Mouse (Mus musculus) erythroblast, embryonic 14.5 days (primary cell): ENCODE results near the gene Adgrl3. TPM values are rescaled to one million over a fixed set of nuclear protein-coding genes. Genes with fewer than 3 reads are reported as not detected.

ENCODE experiments used
- H3K27me3 ChIP-seq: 2 replicates; pipeline ENCODE4 v1.6.1; 2012; ENCODE audit warnings: inconsistent platforms; ENCODE audit not compliant: control insufficient read depth
- H3K36me3 ChIP-seq: 2 replicates; pipeline ENCODE4 v1.6.1; 2012; ENCODE audit warnings: mild to moderate bottlenecking, inconsistent platforms; ENCODE audit not compliant: control insufficient read depth
- H3K4me1 ChIP-seq: 2 replicates; pipeline ENCODE4 v1.6.1; 2012; ENCODE audit warnings: inconsistent platforms; ENCODE audit not compliant: control insufficient read depth
- H3K4me3 ChIP-seq: replicated peaks from 2 replicates; pipeline ENCODE3; 2012; ENCODE audit warnings: moderate library complexity, mild to moderate bottlenecking, inconsistent platforms
- H3K9me3 ChIP-seq: 2 replicates; pipeline ENCODE4 v1.6.1; 2012; ENCODE audit warnings: low read length, inconsistent platforms, mixed read lengths; ENCODE audit not compliant: control insufficient read depth
- GATA1 ChIP-seq: IDR thresholded peaks from 2 replicates; pipeline ENCODE4 v1.6.1; 2012; ENCODE audit warnings: low read length, inconsistent platforms, mixed read lengths
- TAL1 ChIP-seq: IDR thresholded peaks from 3 replicates; pipeline ENCODE4 v1.6.1; 2012; ENCODE audit warnings: low read length, inconsistent platforms, mixed read lengths
- polyA plus RNA-seq: library from polyadenylated mRNA; stranded (reverse); fragments of >175 nt; gene quantifications from 2 replicates; pipeline ENCODE4 v1.2.3, GENCODE M21; 2012

Gene Adgrl3
- polyA plus RNA-seq, 1 experiment, result not detected

GRCm38 (mm10) chr5:81365250-81365649, 345.3 kb downstream of the Adgrl3 start:
- Histone ChIP-seq H3K9me3 (peaks cover 3% of the 10 kb centered on the region; the same call in 1 of the 2 replicates), H3K4me1 (no peaks in the 10 kb centered on the region), H3K4me3 (no peak overlapping the region), H3K27me3 (no peaks in the 10 kb centered on the region), H3K36me3 (no peaks in the 10 kb centered on the region)
- TF ChIP-seq GATA1 (no peak), TAL1 (no peak)

DNA sequence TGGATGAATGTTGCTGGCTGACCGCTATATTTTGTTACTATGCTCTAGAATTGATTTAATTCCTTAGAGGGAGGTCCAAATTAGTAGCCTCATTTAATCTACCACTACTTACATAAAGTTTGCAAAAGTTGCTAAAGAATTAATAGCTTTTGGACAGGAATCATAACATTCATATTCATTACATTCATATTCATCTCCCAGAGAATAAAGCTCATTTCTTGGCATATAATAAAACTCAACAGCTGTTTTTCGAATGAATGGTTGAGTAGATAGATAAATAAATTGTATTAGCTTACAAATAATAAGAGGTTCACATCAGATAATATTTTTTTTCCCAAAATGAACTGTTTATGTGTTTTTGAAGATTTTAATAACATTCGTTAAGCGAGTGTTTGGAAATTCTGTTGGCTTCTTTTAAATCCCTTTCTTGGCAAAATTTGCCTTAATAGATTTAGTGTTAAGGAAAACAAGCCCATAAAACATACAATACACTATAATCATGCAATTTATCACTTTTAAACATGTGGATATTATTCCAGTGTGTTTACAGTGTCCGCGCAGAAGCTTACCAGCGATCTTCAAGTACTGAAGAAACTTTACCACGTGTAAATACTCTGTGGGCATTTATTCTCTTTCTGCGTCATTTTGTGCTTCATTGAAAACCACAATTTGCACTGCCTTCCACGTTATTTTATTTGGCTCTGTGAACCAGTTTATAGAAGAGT, 350.4 kb downstream of the Adgrl3 start:
- no peaks in the 10 kb centered on the region for H3K36me3 ChIP-seq
- no peaks in the 10 kb centered on the region for H3K9me3 ChIP-seq
- no peaks in the 10 kb centered on the region for H3K4me1 ChIP-seq
- H3K27me3 ChIP-seq, result no peaks in the 10 kb centered on the region
- TF ChIP-seq TAL1 (no peak), GATA1 (no peak)
- H3K4me3 ChIP-seq, result no peak overlapping the region

DNA sequence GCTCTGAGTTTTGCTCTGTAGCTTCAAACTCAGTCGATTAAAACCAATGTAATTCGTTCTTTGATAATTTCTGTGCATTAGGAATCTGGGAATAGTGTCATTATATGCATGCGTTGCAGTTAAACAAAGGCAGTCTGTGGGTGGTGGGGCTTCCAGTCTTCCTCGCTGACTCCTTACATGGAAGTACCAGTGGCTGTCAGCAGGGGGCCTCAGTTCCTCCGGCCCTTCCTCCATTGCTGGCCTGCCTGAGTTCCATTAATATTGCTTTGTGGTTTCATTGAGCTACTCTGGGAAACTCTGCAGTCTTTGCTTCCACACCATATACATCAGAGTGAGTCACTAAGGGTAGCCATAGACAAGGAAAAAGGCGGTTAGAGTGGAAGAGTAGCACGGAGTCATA, 356.1 kb downstream of the Adgrl3 start:
- H3K4me1 ChIP-seq, result no peaks in the 10 kb centered on the region
- H3K36me3 ChIP-seq, result no peaks in the 10 kb centered on the region
- no peak overlapping the region for H3K4me3 ChIP-seq
- no peak for TF ChIP-seq GATA1
- TF ChIP-seq TAL1, result no peak
- H3K9me3 ChIP-seq, result no peaks in the 10 kb centered on the region; the same call in 1 of the 2 replicates
- no peaks in the 10 kb centered on the region for H3K27me3 ChIP-seq

GRCm38 (mm10) chr5:81405582-81406143, 385.7 kb downstream of the Adgrl3 start:
- Histone ChIP-seq H3K9me3 (no peaks in the 10 kb centered on the region; the same call in 1 of the 2 replicates), H3K27me3 (no peaks in the 10 kb centered on the region), H3K36me3 (no peaks in the 10 kb centered on the region), H3K4me1 (no peaks in the 10 kb centered on the region), H3K4me3 (no peak overlapping the region)
- TF ChIP-seq TAL1, result no peak

- Histone ChIP-seq H3K9me3 (no peaks in the 10 kb centered on the region), H3K4me3 (no peak overlapping the region), H3K36me3 (no peaks in the 10 kb centered on the region), H3K4me1 (no peaks in the 10 kb centered on the region), H3K27me3 (no peaks in the 10 kb centered on the region)
- TF ChIP-seq TAL1, result no peak
- no peak for TF ChIP-seq GATA1
These were observed 397.4 kb downstream of the Adgrl3 start for GRCm38 (mm10) chr5:81417326-81417725.

GRCm38 (mm10) chr5:81427393-81427792, 407.5 kb downstream of the Adgrl3 start:
- TF ChIP-seq GATA1 (no peak), TAL1 (no peak)
- peaks cover 4% of the 10 kb centered on the region for H3K9me3 ChIP-seq

DNA sequence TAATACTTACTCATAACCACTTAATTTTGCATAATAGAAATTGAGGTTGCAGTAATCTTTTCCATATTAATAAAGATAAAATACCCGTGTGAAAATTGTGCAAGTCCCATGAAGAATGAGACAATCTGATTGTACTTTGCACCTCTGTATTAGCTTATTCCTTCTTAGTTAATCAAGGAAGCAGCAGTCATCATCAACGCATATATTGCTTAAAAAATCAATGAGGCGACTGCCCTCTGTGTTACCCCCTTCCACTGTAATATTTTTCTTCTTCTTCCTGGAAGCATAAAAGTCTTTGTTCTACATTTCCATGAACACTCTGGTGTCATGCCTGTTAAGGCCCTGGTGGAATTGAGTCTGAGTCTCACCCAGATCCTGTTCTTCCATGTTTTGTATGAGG, 416.4 kb downstream of the Adgrl3 start:
- TF ChIP-seq GATA1, result no peak
- TF ChIP-seq TAL1, result no peak
- H3K9me3 ChIP-seq, result no peaks in the 10 kb centered on the region
- no peak overlapping the region for H3K4me3 ChIP-seq
- H3K4me1 ChIP-seq, result no peaks in the 10 kb centered on the region
- H3K36me3 ChIP-seq, result no peaks in the 10 kb centered on the region
- H3K27me3 ChIP-seq, result no peaks in the 10 kb centered on the region

More at GRCm38 (mm10) chr5:81427393-81427792, 407.5 kb downstream of the Adgrl3 start:
- Histone ChIP-seq H3K27me3 (no peaks in the 10 kb centered on the region), H3K4me3 (no peak overlapping the region), H3K4me1 (no peaks in the 10 kb centered on the region), H3K36me3 (no peaks in the 10 kb centered on the region)

DNA sequence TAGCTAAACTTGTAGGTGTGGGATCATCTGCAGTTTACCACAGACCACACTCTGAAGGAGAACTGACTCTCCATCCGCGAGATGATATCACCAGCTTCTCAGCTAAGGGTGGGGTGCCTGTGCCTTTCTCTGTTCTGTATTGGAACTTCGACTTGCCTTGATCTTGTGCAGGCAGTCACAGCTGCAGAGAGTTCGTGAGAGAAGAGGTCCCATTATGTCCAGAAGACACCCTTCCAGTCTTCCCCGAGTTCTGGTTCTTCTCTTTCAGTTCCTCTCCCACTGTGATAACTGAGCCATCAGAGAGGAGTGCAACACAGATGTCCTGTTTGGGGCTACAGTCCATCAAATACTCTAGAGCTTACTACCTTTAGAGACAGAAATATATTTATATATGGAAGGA, 422.2 kb downstream of the Adgrl3 start:
- no peaks in the 10 kb centered on the region for H3K9me3 ChIP-seq
- no peaks in the 10 kb centered on the region for H3K36me3 ChIP-seq
- H3K4me3 ChIP-seq, result no peak overlapping the region
- H3K27me3 ChIP-seq, result no peaks in the 10 kb centered on the region
- no peaks in the 10 kb centered on the region for H3K4me1 ChIP-seq
- TF ChIP-seq TAL1, result no peak
- TF ChIP-seq GATA1, result no peak

DNA sequence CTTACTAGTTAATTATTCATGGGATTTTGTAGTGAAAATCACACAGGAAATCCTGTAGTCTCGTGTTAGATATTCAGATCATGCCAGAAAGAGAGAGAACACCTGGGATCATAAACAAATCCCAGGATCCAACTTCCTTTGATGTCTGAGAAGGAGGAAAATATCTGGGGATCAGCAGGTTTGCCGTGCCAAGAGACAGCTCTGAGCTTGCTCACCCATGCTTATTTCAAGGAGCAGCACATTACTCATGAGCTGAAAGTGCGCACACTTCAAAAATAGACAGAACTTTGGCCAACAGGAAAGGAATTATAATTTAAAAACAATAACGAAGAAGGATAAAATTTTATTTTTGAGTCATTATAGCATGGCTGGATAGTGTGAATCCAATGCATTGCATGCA, 446.0 kb downstream of the Adgrl3 start:
- TF ChIP-seq GATA1 (no peak), TAL1 (no peak)
- H3K4me1 ChIP-seq, result no peaks in the 10 kb centered on the region
- H3K9me3 ChIP-seq, result no peaks in the 10 kb centered on the region
- no peaks in the 10 kb centered on the region for H3K36me3 ChIP-seq
- H3K4me3 ChIP-seq, result no peak overlapping the region
- H3K27me3 ChIP-seq, result no peaks in the 10 kb centered on the region

GRCm38 (mm10) chr5:81474681-81475080, 454.7 kb downstream of the Adgrl3 start:
- H3K27me3 ChIP-seq, result no peaks in the 10 kb centered on the region
- H3K9me3 ChIP-seq, result no peaks in the 10 kb centered on the region
- H3K4me3 ChIP-seq, result no peak overlapping the region
- TF ChIP-seq GATA1, result no peak
- no peak for TF ChIP-seq TAL1
- H3K4me1 ChIP-seq, result no peaks in the 10 kb centered on the region
- no peaks in the 10 kb centered on the region for H3K36me3 ChIP-seq
